Mouse (Mus musculus): ENCODE measurements around the gene Cd40. TPM values are rescaled to one million over a fixed set of nuclear protein-coding genes. Genes with fewer than 3 reads are reported as not detected.

Cd40 gene
- polyA plus RNA-seq, 1 experiment from 2014 or later = 6.5 TPM

GRCm38 (mm10) chr2:165080657-165081056 lies 25.2 kb downstream of the Cd40 start:
- ATAC-seq (ENCODE audit: insufficient number of reproducible peaks, insufficient read depth, low FRiP score, low TSS enrichment) = no peak
- 23% methylated on average over 9 of the region's 9 CpGs for WGBS
- H3K27me3 ChIP-seq = peaks cover 59% of the 10 kb centered on the region

GRCm38 (mm10) chr2:165081257-165081656 lies 25.8 kb downstream of the Cd40 start:
- Histone ChIP-seq H3K36me3 (no peaks in the 10 kb centered on the region), H3K9me3 (no peaks in the 10 kb centered on the region), H3K4me2 (replicated peaks) (no peak overlapping the region), H3K4me1 (no peaks in the 10 kb centered on the region), H3K4me3 (no peak overlapping the region), H3K9ac (no peak overlapping the region), H3K27me3 (peaks cover 53% of the 10 kb centered on the region), H3K27ac (no peak overlapping the region)
- ATAC-seq (ENCODE audit: insufficient number of reproducible peaks, insufficient read depth, low FRiP score, low TSS enrichment) = no peak
- WGBS = 13% methylated on average over 7 of the region's 7 CpGs

More at GRCm38 (mm10) chr2:165080657-165081056, 25.2 kb downstream of the Cd40 start:
- Histone ChIP-seq H3K4me3 (no peak overlapping the region), H3K27ac (no peak overlapping the region), H3K4me1 (no peaks in the 10 kb centered on the region), H3K9ac (no peak overlapping the region), H3K9me3 (no peaks in the 10 kb centered on the region), H3K36me3 (no peaks in the 10 kb centered on the region), H3K4me2 (replicated peaks) (no peak overlapping the region)

- H3K36me3 ChIP-seq = no peaks in the 10 kb centered on the region
- 71% methylated on average over 4 of the region's 4 CpGs for WGBS
- H3K27me3 ChIP-seq = peaks cover 6% of the 10 kb centered on the region; the same call in 1 of the 2 replicates
- no peak overlapping the region for H3K27ac ChIP-seq
- H3K4me3 ChIP-seq = no peak overlapping the region
- no peak for ATAC-seq (ENCODE audit: insufficient number of reproducible peaks, insufficient read depth, low FRiP score, low TSS enrichment)
- H3K4me1 ChIP-seq = no peaks in the 10 kb centered on the region
- H3K9ac ChIP-seq = no peak overlapping the region
- no peak overlapping the region for H3K4me2 ChIP-seq (replicated peaks)
- H3K9me3 ChIP-seq = no peaks in the 10 kb centered on the region
These were observed 31.2 kb downstream of the Cd40 start for GRCm38 (mm10) chr2:165086634-165087033.

GRCm38 (mm10) chr2:165089470-165089869 lies 34.0 kb downstream of the Cd40 start:
- Histone ChIP-seq H3K27ac (no peak overlapping the region), H3K9me3 (no peaks in the 10 kb centered on the region), H3K36me3 (no peaks in the 10 kb centered on the region), H3K4me3 (no peak overlapping the region), H3K9ac (no peak overlapping the region), H3K27me3 (peaks cover 6% of the 10 kb centered on the region; the same call in 1 of the 2 replicates), H3K4me1 (no peaks in the 10 kb centered on the region), H3K4me2 (replicated peaks) (no peak overlapping the region)
- 30% methylated on average over 14 of the region's 14 CpGs for WGBS
- ATAC-seq (ENCODE audit: insufficient number of reproducible peaks, insufficient read depth, low FRiP score, low TSS enrichment) = no peak

- peaks cover 13% of the 10 kb centered on the region; the same call in 1 of the 2 replicates for H3K27me3 ChIP-seq
- no peaks in the 10 kb centered on the region for H3K36me3 ChIP-seq
- 89% methylated on average over 2 of the region's 2 CpGs for WGBS
- no peak within 1 kb of the TSS for H3K9ac ChIP-seq
- no peak within 1 kb of the TSS for H3K4me2 ChIP-seq (replicated peaks)
- H3K4me1 ChIP-seq = no peaks in the 10 kb centered on the region
- H3K27ac ChIP-seq = no peak within 1 kb of the TSS
- H3K4me3 ChIP-seq = no peak within 1 kb of the TSS
- no peak for ATAC-seq (ENCODE audit: insufficient number of reproducible peaks, insufficient read depth, low FRiP score, low TSS enrichment)
- H3K9me3 ChIP-seq = no peaks in the 10 kb centered on the region
These were observed 35.2 kb downstream of the Cd40 start, which contains the start of gene 1700025C18Rik for GRCm38 (mm10) chr2:165090650-165091049. Gene 1700025C18Rik (minus strand): TSS chr2:165090750.

GRCm38 (mm10) chr2:165091433-165091965 lies 36.1 kb downstream of the Cd40 start:
- no peak overlapping the region for H3K9ac ChIP-seq
- H3K4me3 ChIP-seq = no peak overlapping the region
- H3K27ac ChIP-seq = no peak overlapping the region
- H3K4me1 ChIP-seq = peaks cover 6% of the 10 kb centered on the region; the same call in 1 of the 2 replicates
- H3K27me3 ChIP-seq = peaks cover 21% of the 10 kb centered on the region
- no peaks in the 10 kb centered on the region for H3K9me3 ChIP-seq
- H3K4me2 ChIP-seq (replicated peaks) = no peak overlapping the region
- WGBS = 67% methylated on average over 8 of the region's 8 CpGs
- H3K36me3 ChIP-seq = no peaks in the 10 kb centered on the region
- ATAC-seq (ENCODE audit: insufficient number of reproducible peaks, insufficient read depth, low FRiP score, low TSS enrichment) = no peak

- H3K9ac ChIP-seq = no peak overlapping the region
- no peak for ATAC-seq (ENCODE audit: insufficient number of reproducible peaks, insufficient read depth, low FRiP score, low TSS enrichment)
- H3K36me3 ChIP-seq = no peaks in the 10 kb centered on the region
- H3K27me3 ChIP-seq = peaks cover 24% of the 10 kb centered on the region
- no peak overlapping the region for H3K27ac ChIP-seq
- H3K4me3 ChIP-seq = no peak overlapping the region
- no peaks in the 10 kb centered on the region for H3K9me3 ChIP-seq
- no peak overlapping the region for H3K4me2 ChIP-seq (replicated peaks)
- 46% methylated on average over 7 of the region's 7 CpGs for WGBS
- peaks cover 13% of the 10 kb centered on the region; the same call in 1 of the 2 replicates for H3K4me1 ChIP-seq
These were observed 37.0 kb downstream of the Cd40 start for GRCm38 (mm10) chr2:165092393-165092792.

GRCm38 (mm10) chr2:165096367-165096766 lies 40.9 kb downstream of the Cd40 start:
- Histone ChIP-seq H3K36me3 (no peaks in the 10 kb centered on the region), H3K4me1 (peaks cover 17% of the 10 kb centered on the region), H3K4me2 (replicated peaks) (no peak overlapping the region), H3K27me3 (peaks cover 36% of the 10 kb centered on the region), H3K4me3 (no peak overlapping the region), H3K9ac (no peak overlapping the region), H3K9me3 (no peaks in the 10 kb centered on the region), H3K27ac (no peak overlapping the region)
- 15% methylated on average over 10 of the region's 10 CpGs for WGBS
- no peak for ATAC-seq (ENCODE audit: insufficient number of reproducible peaks, insufficient read depth, low FRiP score, low TSS enrichment)

GRCm38 (mm10) chr2:165098861-165099260 lies 43.4 kb downstream of the Cd40 start:
- Histone ChIP-seq H3K36me3 (no peaks in the 10 kb centered on the region), H3K27me3 (peaks cover 53% of the 10 kb centered on the region), H3K9me3 (no peaks in the 10 kb centered on the region), H3K4me3 (no peak overlapping the region), H3K4me2 (replicated peaks) (no peak overlapping the region), H3K27ac (no peak overlapping the region), H3K4me1 (peaks cover 17% of the 10 kb centered on the region), H3K9ac (no peak overlapping the region)
- 81% methylated on average over 3 of the region's 3 CpGs for WGBS
- ATAC-seq (ENCODE audit: insufficient number of reproducible peaks, insufficient read depth, low FRiP score, low TSS enrichment) = no peak

GRCm38 (mm10) chr2:165100749-165101148 lies 45.3 kb downstream of the Cd40 start:
- Histone ChIP-seq H3K9ac (no peak overlapping the region), H3K4me3 (no peak overlapping the region), H3K27ac (no peak overlapping the region), H3K9me3 (no peaks in the 10 kb centered on the region), H3K4me2 (replicated peaks) (no peak overlapping the region), H3K36me3 (no peaks in the 10 kb centered on the region), H3K27me3 (peaks cover 53% of the 10 kb centered on the region), H3K4me1 (peaks cover 17% of the 10 kb centered on the region)
- 10% methylated on average over 6 of the region's 6 CpGs for WGBS
- ATAC-seq (ENCODE audit: insufficient number of reproducible peaks, insufficient read depth, low FRiP score, low TSS enrichment) = no peak

- no peaks in the 10 kb centered on the region for H3K36me3 ChIP-seq
- 82% methylated on average over 3 of the region's 3 CpGs for WGBS
- no peak overlapping the region for H3K4me2 ChIP-seq (replicated peaks)
- no peak for ATAC-seq (ENCODE audit: insufficient number of reproducible peaks, insufficient read depth, low FRiP score, low TSS enrichment)
- H3K9me3 ChIP-seq = no peaks in the 10 kb centered on the region
- H3K4me1 ChIP-seq = peaks cover 3% of the 10 kb centered on the region; the same call in 1 of the 2 replicates
- no peak overlapping the region for H3K4me3 ChIP-seq
- H3K27me3 ChIP-seq = peaks cover 54% of the 10 kb centered on the region
- H3K9ac ChIP-seq = no peak overlapping the region
- H3K27ac ChIP-seq = no peak overlapping the region
These were observed 47.5 kb downstream of the Cd40 start for GRCm38 (mm10) chr2:165102920-165103319.

GRCm38 (mm10) chr2:165105513-165106079 lies 50.2 kb downstream of the Cd40 start:
- H3K27ac ChIP-seq = no peak overlapping the region
- ATAC-seq (ENCODE audit: insufficient number of reproducible peaks, insufficient read depth, low FRiP score, low TSS enrichment) = no peak

More at GRCm38 (mm10) chr2:165105513-165106079, 50.2 kb downstream of the Cd40 start:
- H3K9me3 ChIP-seq = no peaks in the 10 kb centered on the region
- no peak overlapping the region for H3K4me3 ChIP-seq
- no peaks in the 10 kb centered on the region for H3K36me3 ChIP-seq
- 76% methylated on average over 16 of the region's 16 CpGs for WGBS
- no peak overlapping the region for H3K9ac ChIP-seq
- peaks cover 72% of the 10 kb centered on the region for H3K27me3 ChIP-seq
- peaks cover 3% of the 10 kb centered on the region; the same call in 1 of the 2 replicates for H3K4me1 ChIP-seq
- no peak overlapping the region for H3K4me2 ChIP-seq (replicated peaks)

Data from embryonic facial prominence, embryonic 12.5 days (tissue).